Mouse (Mus musculus) C2C12 (cell line): ENCODE measurements around the gene Eif2ak3.

Experiments used
- CTCF ChIP-seq: IDR thresholded peaks from one replicate; pipeline ENCODE4 v1.5.1; 2011; ENCODE audit not compliant: control insufficient read depth, insufficient read depth, insufficient read length
- MYOG ChIP-seq: IDR thresholded peaks from one replicate; pipeline ENCODE4 v1.6.1; 2011; ENCODE audit not compliant: control insufficient read depth, insufficient read length; ENCODE audit errors: extremely low read depth
- USF1 ChIP-seq: IDR thresholded peaks from one replicate; pipeline ENCODE4 v1.6.1; 2011; ENCODE audit warnings: low read depth, mild to moderate bottlenecking, control low read depth, moderate library complexity

- TF ChIP-seq MYOG = no peak
- no peak for TF ChIP-seq CTCF
- no peak for TF ChIP-seq USF1
These were observed 109.7 kb downstream of the Eif2ak3 start for GRCm38 (mm10) chr6:70954040-70954439.
